Mouse (Mus musculus) embryonic stem cell, embryonic (primary cell): Measurements from ENCODE around the gene Cmas.

Experiments used
- CTCF ChIA-PET, 4 experiments: fragments of 300-600 bp in 2 of 4; fragments of 350-600 bp in 2 of 4; sonication (Branson Sonifier 250); formaldehyde crosslinking; loops; one replicate each; lab custom pipeline; 2022; ENCODE audit warnings: inconsistent platforms in 2 of 4; lab: Charles Lee
- POLR2A ChIA-PET, 4 experiments: fragments of 300-600 bp in 2 of 4; fragments of 350-600 bp in 2 of 4; sonication (Branson Sonifier 250); formaldehyde crosslinking; loops; one replicate each; lab custom pipeline; 2022; ENCODE audit warnings: antibody characterized with exemption in 4 of 4, inconsistent platforms in 1 of 4; lab: Charles Lee

Gene Cmas

DNA sequence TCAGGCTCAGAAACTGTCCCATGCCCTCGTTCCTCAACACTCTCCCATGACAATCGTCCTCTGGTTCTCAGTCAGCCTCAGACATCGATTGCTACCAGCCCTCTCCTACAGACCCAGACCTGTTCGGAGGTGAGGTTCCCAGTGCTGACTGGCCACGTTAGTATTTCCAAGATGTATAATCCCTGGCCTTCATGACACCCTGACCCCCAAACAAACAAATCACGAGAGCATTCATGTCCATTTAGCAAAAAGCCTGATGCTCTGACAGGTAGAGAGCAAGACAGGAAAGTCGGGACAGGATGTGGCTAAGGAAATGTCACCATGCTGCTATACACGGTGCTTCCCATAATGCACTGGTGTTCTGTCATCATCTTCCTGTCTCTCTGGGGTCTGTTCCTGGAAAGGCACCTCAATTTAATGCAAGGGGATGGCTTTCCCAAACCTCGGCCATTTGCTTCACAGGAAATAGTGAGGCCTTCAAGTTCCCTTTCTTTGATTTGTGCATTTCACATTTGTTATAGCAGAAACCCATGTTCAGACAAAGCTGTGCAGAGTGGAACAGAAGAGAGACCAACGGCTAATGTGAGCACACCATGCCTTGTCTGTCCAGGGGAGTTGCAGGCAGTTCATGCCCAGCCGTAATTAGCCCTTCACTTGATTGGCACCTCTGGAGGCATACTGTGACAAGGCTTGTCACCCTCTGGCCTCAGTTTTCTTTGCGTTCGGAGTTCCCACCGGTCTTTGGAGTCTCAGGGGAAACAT lies 23.5 kb downstream of the Cmas start:
- POLR2A ChIA-PET, result interaction anchor here in 2 of 4 experiments (0.7 to 1.4 kb wide), 4 partner anchors 16 to 272 kb away, joined by 3 to 4 read pairs (median 4); no protein-coding TSS in a partner anchor
- CTCF ChIA-PET, result interaction anchor here in 3 of 4 experiments (0.6 to 1.1 kb wide), 14 partner anchors 8 to 398 kb away, joined by 3 to 9 read pairs (median 3); partner anchors contain the start of gene St8sia1 (in 2 of the 3)

GRCm38 (mm10) chr6:142780574-142781033 lies 24.1 kb downstream of the Cmas start:
- CTCF ChIA-PET, result no interaction called here
- POLR2A ChIA-PET, result no interaction called here

GRCm38 (mm10) chr6:142781286-142781685 lies 24.8 kb downstream of the Cmas start:
- ChIA-PET CTCF (no interaction called here), POLR2A (no interaction called here)

DNA sequence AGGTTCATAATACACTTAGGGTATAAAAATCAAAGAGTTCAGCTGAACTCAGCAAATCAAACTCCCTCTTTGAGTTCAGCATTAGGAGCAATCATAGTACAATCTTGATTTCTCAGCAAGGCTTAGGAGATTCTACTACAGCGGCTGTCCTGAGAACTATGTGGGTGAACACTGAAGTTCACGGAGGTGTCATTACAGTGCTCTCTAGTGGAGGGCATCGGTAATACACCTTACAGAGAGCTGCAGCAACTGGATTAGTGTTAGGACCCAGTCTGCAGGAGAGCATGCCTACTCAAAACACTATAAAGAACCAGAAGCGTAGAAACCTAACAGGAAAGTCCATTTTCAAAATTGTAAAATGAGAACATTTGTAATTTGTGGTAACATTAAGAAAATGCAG lies 28.9 kb downstream of the Cmas start:
- ChIA-PET CTCF (interaction anchor here (0.6 to 1.7 kb wide), 20 partner anchors 8 to 310 kb away, joined by 3 to 7 read pairs (median 4); partner anchors contain the start of genes Abcc9 (in 2 of the 4) and St8sia1 (in 1 of the 4)), POLR2A (interaction anchor here in 2 of 4 experiments (0.6 to 1.9 kb wide), 5 partner anchors 8 to 160 kb away, joined by 4 to 12 read pairs (median 7); partner anchors contain the start of gene Cmas (in 1 of the 2))

DNA sequence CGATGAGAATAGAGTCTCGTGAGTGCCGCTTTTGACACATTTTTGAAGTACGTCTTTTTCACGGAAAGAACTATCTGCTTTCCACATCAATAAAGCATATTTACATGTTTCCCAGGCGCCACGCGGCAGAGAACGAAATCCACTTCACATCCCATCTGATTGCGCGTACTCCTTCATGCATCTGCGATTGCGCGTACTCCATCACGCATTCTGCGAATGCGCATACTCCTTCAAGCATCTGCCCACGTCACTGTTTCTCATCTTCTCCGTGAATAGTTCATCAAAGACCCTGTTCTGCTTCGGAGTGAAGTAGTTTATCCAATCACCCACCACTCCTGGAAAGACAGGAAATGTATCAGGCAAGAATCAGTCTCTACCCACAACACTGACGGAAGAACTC lies 29.6 kb downstream of the Cmas start:
- ChIA-PET CTCF (interaction anchor here in 3 of 4 experiments (0.6 to 1.7 kb wide), 7 partner anchors 12 to 179 kb away, joined by 3 to 7 read pairs (median 6); partner anchors contain the start of gene St8sia1 (in 1 of the 3)), POLR2A (interaction anchor here in 1 of 4 experiments (0.5 to 1.5 kb wide), 3 partner anchors 11 to 67 kb away, joined by 3 to 7 read pairs (median 6); partner anchors contain the start of gene Cmas)

DNA sequence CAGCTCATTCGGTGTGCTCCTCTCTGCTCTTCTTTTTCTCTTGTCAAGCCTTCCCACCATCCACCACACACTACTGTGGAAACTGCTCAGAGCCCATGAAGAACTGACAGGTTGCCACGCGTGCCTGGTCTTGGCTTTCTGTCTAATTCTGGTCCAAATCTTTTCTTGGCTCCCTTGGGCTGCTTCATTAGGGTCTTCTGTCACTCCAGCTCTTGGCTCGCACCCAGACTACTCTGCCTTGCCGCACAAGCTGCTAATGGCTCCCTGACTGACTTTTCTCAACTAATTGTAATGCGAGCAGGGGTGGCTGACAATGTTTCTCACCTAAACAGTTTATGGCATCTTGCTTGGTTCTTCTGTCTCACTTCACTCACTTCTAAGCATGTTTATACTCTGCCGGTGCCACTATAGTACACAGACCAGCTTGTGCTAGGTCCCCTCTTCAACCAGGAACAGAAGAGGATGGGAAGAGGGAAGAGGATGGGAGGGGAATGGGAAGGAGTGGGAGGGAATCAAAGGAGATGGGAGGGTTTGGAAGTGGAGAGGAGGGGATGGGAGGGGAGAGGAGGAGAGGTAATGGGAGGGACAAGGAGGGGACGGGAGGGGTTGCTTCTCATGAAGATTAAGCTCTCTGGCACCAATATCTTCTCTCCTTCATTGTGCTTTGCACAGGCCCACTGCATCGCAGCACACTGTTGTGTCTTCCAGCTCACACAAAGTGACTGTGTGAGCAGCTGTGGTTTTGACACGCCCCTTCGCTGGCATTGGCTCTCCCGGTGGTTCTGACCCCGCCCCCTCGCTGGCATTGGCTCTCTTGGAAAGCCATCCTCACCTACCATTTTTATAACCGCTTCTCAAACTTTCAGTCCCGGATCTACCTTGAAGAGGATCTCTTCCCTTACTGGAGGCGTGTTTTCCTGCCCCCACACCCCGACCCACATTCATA lies 31.8 kb downstream of the Cmas start:
- POLR2A ChIA-PET, result interaction anchor here in 3 of 4 experiments (0.7 to 1.7 kb wide), 6 partner anchors 12 to 367 kb away, joined by 3 to 7 read pairs (median 6); no protein-coding TSS in a partner anchor
- CTCF ChIA-PET, result interaction anchor here in 2 of 4 experiments (0.5 to 1.5 kb wide), 5 partner anchors 9 to 492 kb away, joined by 3 to 6 read pairs (median 3); partner anchors contain the start of gene St8sia1 (in 1 of the 2)

- ChIA-PET POLR2A (interaction anchor here in 1 of 4 experiments (0.6 kb wide), 1 partner anchor 248 kb away, joined by 3 read pairs; no protein-coding TSS in a partner anchor), CTCF (no interaction called here)
Measured at GRCm38 (mm10) chr6:142789736-142790135, 33.2 kb downstream of the Cmas start.

- CTCF ChIA-PET, result no interaction called here
Measured at GRCm38 (mm10) chr6:142792241-142792968, 35.9 kb downstream of the Cmas start.

DNA sequence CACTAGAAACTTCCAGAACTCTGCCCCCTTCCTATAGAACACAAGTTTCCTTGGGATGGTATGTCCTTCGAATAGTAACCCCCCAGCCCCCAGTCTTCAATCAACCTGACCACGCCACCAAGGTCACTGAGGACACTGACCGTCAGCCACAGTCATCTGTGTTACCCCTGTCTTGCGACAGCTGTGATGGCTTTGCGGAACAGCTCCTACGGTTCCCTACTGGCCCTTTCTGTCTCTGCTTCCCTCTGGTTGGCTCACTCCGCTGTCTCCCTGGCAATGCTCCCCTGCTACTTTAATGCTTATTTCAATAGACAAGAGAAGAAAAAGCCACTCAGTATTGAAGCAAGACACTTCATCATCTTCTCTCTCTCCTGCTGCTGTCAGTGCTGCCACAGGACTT lies 37.0 kb downstream of the Cmas start:
- ChIA-PET POLR2A (interaction anchor here in 1 of 4 experiments (2.1 kb wide), 1 partner anchor 9 kb away, joined by 6 read pairs; no protein-coding TSS in a partner anchor), CTCF (interaction anchor here in 1 of 4 experiments (0.6 to 1.4 kb wide), 2 partner anchors 8 to 133 kb away, joined by 3 to 4 read pairs; no protein-coding TSS in a partner anchor)

More at GRCm38 (mm10) chr6:142792241-142792968, 35.9 kb downstream of the Cmas start:
- POLR2A ChIA-PET, result interaction anchor here in 1 of 4 experiments (0.7 to 2.1 kb wide), 2 partner anchors 7 to 21 kb away, joined by 3 to 6 read pairs; no protein-coding TSS in a partner anchor

- ChIA-PET POLR2A (interaction anchor here in 1 of 4 experiments (1.7 kb wide), 1 partner anchor 20 kb away, joined by 4 read pairs; no protein-coding TSS in a partner anchor), CTCF (no interaction called here)
Measured at GRCm38 (mm10) chr6:142795087-142795486, 38.6 kb downstream of the Cmas start.

DNA sequence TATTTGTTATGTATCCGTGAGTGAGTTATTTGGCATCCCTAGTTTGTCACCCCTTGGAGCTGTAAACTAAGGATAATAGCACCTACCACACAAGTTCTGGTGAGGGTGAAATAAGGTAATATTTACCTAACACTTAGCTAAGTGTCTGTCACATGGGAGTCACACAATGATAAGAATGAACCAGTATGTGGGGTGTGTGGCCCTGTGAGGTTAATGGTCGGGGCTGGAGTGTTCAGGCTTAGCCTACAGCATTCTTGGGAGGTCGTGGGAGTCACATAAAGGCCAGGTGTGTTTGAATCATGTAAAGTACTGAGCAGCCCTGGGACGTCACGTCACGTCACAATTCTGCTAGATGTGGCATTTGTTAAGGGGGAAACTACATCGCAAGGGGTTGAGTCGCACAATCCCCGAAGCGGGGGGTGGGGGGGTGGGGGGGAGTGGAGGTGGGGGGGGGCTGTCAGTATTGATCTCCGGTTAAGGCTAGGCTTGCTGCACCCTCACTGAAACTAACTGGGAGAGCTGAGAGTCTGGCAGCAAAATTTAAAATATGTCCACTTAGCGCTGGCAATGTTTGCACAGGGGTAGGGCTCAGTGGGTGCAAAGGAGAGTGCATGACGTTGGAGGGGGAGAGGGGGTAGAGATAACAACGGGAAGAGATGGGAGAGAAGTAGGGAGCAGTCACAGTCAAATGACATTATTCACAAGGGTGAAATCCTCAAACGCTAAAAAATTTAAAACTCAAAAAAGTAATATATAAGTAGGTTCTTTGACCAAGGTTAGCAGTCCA lies 39.4 kb downstream of the Cmas start:
- ChIA-PET CTCF (no interaction called here), POLR2A (interaction anchor here in 1 of 4 experiments (1.7 kb wide), 1 partner anchor 21 kb away, joined by 4 read pairs; no protein-coding TSS in a partner anchor)

- CTCF ChIA-PET, result interaction anchor here in 1 of 4 experiments (0.7 kb wide), 1 partner anchor 294 kb away, joined by 7 read pairs; no protein-coding TSS in a partner anchor
Measured at GRCm38 (mm10) chr6:142797996-142798395, 41.5 kb downstream of the Cmas start.

DNA sequence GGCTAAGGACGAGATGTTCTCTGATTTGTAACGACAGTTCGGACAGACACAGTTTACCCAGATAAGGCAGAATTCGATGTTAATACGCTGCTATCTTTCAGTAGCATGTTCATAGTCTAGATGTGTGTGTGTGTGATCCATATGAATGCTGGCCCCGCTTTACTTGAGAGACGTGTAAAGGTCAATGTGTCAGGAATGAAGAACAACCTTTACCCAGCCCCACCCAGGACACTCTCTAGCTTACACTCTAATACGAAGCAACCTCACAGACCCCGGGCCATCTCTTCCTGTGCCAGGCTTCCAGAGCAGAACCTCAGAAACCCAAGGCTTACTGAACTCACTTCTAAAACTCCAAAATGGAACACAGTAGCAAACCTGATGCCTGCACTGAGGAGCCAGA lies 42.4 kb downstream of the Cmas start:
- POLR2A ChIA-PET, result no interaction called here
- CTCF ChIA-PET, result no interaction called here

More at GRCm38 (mm10) chr6:142797996-142798395, 41.5 kb downstream of the Cmas start:
- POLR2A ChIA-PET, result no interaction called here

- CTCF ChIA-PET, result interaction anchor here in 2 of 4 experiments (0.6 to 0.7 kb wide), 2 partner anchors 14 to 146 kb away, joined by 3 to 4 read pairs; no protein-coding TSS in a partner anchor
- POLR2A ChIA-PET, result interaction anchor here in 1 of 4 experiments (1.6 kb wide), 1 partner anchor 12 kb away, joined by 7 read pairs; no protein-coding TSS in a partner anchor
Measured at GRCm38 (mm10) chr6:142799704-142800374, 43.4 kb downstream of the Cmas start.

- CTCF ChIA-PET, result no interaction called here
- POLR2A ChIA-PET, result no interaction called here
Measured at GRCm38 (mm10) chr6:142801687-142802086, 45.2 kb downstream of the Cmas start.
